Mouse (Mus musculus) megakaryocyte, embryonic 14.5 days (primary cell): ENCODE measurements around the gene Rps6ka1. TPM values are rescaled to one million over a fixed set of nuclear protein-coding genes. Genes with fewer than 3 reads are reported as not detected.
"Not testable (repeated sequence)": the region's sequence is repeated elsewhere in the genome, so short reads cannot be mapped to it uniquely, and the experiment has no call there.

Experiments
- H3K27me3 ChIP-seq: replicated peaks from 2 replicates; pipeline ENCODE3; 2012; ENCODE audit warnings: inconsistent platforms
- H3K36me3 ChIP-seq: replicated peaks from 2 replicates; pipeline ENCODE3; 2012; ENCODE audit warnings: low read length, inconsistent platforms, mixed read lengths
- H3K4me1 ChIP-seq: 2 replicates; pipeline ENCODE4 v1.6.1; 2012; ENCODE audit warnings: inconsistent platforms
- H3K4me3 ChIP-seq: replicated peaks from 2 replicates; pipeline ENCODE3; 2012; ENCODE audit warnings: moderate library complexity, mild to moderate bottlenecking, inconsistent platforms
- H3K9me3 ChIP-seq: 2 replicates; pipeline ENCODE4 v1.6.1; 2012; ENCODE audit warnings: inconsistent platforms
- FLI1 ChIP-seq: IDR thresholded peaks from 2 replicates; pipeline ENCODE4 v1.6.1; 2012; ENCODE audit warnings: low read length, inconsistent platforms, mixed read lengths
- GATA1 ChIP-seq: IDR thresholded peaks from 3 replicates; pipeline ENCODE4 v1.6.1; 2012; ENCODE audit warnings: mixed read lengths, low read length, inconsistent platforms, borderline replicate concordance
- polyA plus RNA-seq: library from polyadenylated mRNA; stranded (reverse); fragments of >175 nt; gene quantifications from 2 replicates; pipeline ENCODE4 v1.2.3, GENCODE M21; 2012; ENCODE audit warnings: low replicate concordance; ENCODE audit not compliant: insufficient read depth

Rps6ka1 gene
- polyA plus RNA-seq, result 35.6 and 41.3 TPM in 2 replicates

GRCm38 (mm10) chr4:133887672-133888453 is at the start of gene Rps6ka1:
Gene Rps6ka1 (minus strand): TSS chr4:133887797.
- Histone ChIP-seq H3K36me3 (no peaks in the 10 kb centered on the region), H3K27me3 (peaks cover 71% of the 10 kb centered on the region), H3K4me1 (peaks cover 47% of the 10 kb centered on the region), H3K4me3 (peak within 1 kb of the TSS; percentile 93), H3K9me3 (no peaks in the 10 kb centered on the region)
- TF ChIP-seq GATA1 (no peak), FLI1 (no peak)

DNA sequence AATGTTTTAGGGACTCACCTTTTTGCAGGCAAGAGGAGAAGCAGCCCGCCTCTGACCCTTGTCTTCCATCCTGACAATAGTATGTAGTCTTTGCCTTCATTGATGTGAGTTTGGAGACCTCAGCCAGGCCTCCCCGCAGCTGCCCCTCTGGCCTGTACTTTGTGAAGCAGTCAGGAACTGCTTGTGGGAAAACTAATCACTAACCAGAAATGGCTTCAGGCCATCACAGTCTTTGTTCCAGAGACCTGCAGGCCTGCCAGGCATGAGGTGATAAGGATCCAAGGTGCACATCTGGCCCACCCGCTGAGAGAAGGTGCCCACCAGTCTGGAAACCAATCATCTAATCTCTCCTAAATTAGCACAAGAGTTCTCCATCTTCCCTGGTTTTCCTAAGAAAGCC is 44.2 kb upstream of the Rps6ka1 start:
- Histone ChIP-seq H3K4me3 (peak overlapping the region; percentile 59), H3K9me3 (peaks cover 5% of the 10 kb centered on the region; the same call in 1 of the 2 replicates), H3K4me1 (peaks cover 57% of the 10 kb centered on the region), H3K27me3 (no peaks in the 10 kb centered on the region), H3K36me3 (no peaks in the 10 kb centered on the region)
- TF ChIP-seq GATA1 (no peak), FLI1 (no peak)

- Histone ChIP-seq H3K4me1 (peaks cover 57% of the 10 kb centered on the region), H3K4me3 (no peak overlapping the region), H3K36me3 (no peaks in the 10 kb centered on the region), H3K9me3 (0 out of 2 replicates have a peak, but pooled peaks cover 4% of the 10 kb centered on the region), H3K27me3 (no peaks in the 10 kb centered on the region)
- TF ChIP-seq GATA1 (no peak), FLI1 (no peak)
Observed at GRCm38 (mm10) chr4:133931349-133931748, 43.8 kb upstream of the Rps6ka1 start.

GRCm38 (mm10) chr4:133929278-133929670 is 41.7 kb upstream of the Rps6ka1 start:
- Histone ChIP-seq H3K4me3 (peak overlapping the region; percentile 86), H3K4me1 (peaks cover 56% of the 10 kb centered on the region), H3K27me3 (no peaks in the 10 kb centered on the region), H3K9me3 (no peaks in the 10 kb centered on the region), H3K36me3 (no peaks in the 10 kb centered on the region)
- TF ChIP-seq FLI1 (no peak), GATA1 (no peak)

- peaks cover 2% of the 10 kb centered on the region for H3K27me3 ChIP-seq
- H3K4me1 ChIP-seq, result peaks cover 55% of the 10 kb centered on the region
- peak overlapping the region; percentile 86 for H3K4me3 ChIP-seq
- H3K36me3 ChIP-seq, result no peaks in the 10 kb centered on the region
- no peaks in the 10 kb centered on the region for H3K9me3 ChIP-seq
- TF ChIP-seq FLI1 (no peak), GATA1 (no peak)
Observed at GRCm38 (mm10) chr4:133928576-133929277, 41.1 kb upstream of the Rps6ka1 start.

- no peak for TF ChIP-seq GATA1
- TF ChIP-seq FLI1, result no peak
- Histone ChIP-seq H3K4me1 (peaks cover 42% of the 10 kb centered on the region), H3K36me3 (no peaks in the 10 kb centered on the region), H3K9me3 (no peaks in the 10 kb centered on the region), H3K27me3 (peaks cover 4% of the 10 kb centered on the region), H3K4me3 (no peak overlapping the region)
Observed at GRCm38 (mm10) chr4:133925204-133925603, 37.6 kb upstream of the Rps6ka1 start.

DNA sequence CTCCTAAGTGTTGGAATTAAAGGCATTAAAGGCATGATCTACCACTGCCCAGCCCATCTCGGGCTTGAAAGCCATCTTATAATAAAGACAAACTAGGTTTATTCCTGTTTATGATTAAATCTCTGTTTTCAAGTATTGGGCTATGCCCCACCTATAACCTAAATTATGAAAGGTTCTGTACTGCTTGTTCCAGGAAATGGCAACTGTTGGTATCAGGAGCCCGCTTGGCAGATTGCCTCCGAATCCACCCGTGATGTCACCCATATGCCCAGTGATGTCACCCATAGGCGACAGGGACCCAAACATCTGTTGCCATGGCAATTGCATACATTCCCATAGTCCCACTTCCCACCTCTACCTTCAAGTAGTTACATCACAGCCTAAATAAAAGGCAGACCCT is 36.1 kb upstream of the Rps6ka1 start:
- peaks cover 34% of the 10 kb centered on the region for H3K4me1 ChIP-seq
- no peaks in the 10 kb centered on the region for H3K36me3 ChIP-seq
- no peaks in the 10 kb centered on the region for H3K9me3 ChIP-seq
- H3K4me3 ChIP-seq, result no peak overlapping the region
- TF ChIP-seq GATA1, result no peak
- no peak for TF ChIP-seq FLI1
- peaks cover 4% of the 10 kb centered on the region for H3K27me3 ChIP-seq

- not testable (repeated sequence) for H3K27me3 ChIP-seq, H3K4me3 ChIP-seq, H3K9me3 ChIP-seq, H3K36me3 ChIP-seq
- peaks cover 11% of the 10 kb centered on the region for H3K4me1 ChIP-seq
Observed at GRCm38 (mm10) chr4:133918093-133918825, 30.7 kb upstream of the Rps6ka1 start.

DNA sequence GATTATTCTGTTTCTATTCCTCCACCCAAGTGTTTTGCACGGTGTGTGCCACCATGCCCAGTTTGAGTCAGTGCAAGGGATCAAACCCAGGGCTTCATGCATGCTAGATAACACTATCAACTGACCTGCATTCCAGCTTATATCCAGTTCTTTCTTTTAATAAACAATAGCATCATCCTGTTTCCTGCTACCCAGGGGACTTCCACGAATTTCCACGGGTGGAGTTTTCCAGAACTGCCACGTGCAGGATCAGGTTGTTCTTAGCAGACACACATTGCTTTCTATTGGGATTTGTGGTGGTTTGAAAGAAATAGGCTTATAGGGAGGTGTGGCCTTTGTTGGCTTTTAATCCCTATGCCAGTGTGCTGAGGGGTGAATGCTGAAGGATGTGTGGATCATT is 24.4 kb upstream of the Rps6ka1 start:
- Histone ChIP-seq H3K4me1 (peaks cover 36% of the 10 kb centered on the region), H3K4me3 (no peak overlapping the region), H3K36me3 (no peaks in the 10 kb centered on the region), H3K27me3 (no peaks in the 10 kb centered on the region), H3K9me3 (no peaks in the 10 kb centered on the region)
- TF ChIP-seq FLI1, result no peak
- TF ChIP-seq GATA1, result no peak
